In genomic region chr4:126803268-126803873, GRCm38 (mm10) we compare ENCODE assay signal across 8 mouse cellular contexts. TPM values are rescaled to one million over a fixed set of nuclear protein-coding genes. Genes with fewer than 3 reads are reported as not detected.
DNase-seq lines count a peak whose midpoint lies in the region; ATAC-seq and TF ChIP-seq lines count a peak whose summit lies in the region.

No protein-coding gene starts in this region.

- no peak overlapping the region for H3K4me2 ChIP-seq in midbrain, postnatal 0 days (ENCODE audit: low read depth, low read length, poor library complexity, severe bottlenecking)
- no peak overlapping the region for H3K4me2 ChIP-seq in forebrain, postnatal 0 days (ENCODE audit: low read depth)

- 37% methylated on average over 8 of the region's 8 CpGs for WGBS in midbrain, embryonic 10.5 days
- WGBS in midbrain, postnatal 0 days, result 40% methylated on average over 8 of the region's 8 CpGs
- WGBS in forebrain, postnatal 0 days, result 32% methylated on average over 8 of the region's 8 CpGs
- 23% methylated on average over 8 of the region's 8 CpGs for WGBS in small intestine, adult 2 months

- no peak for DNase-seq in midbrain, embryonic 10.5 days (ENCODE audit: low spot score)
- no peak for DNase-seq in midbrain, postnatal 0 days (ENCODE audit: low spot score)
- peak; percentile 74 for DNase-seq in c-Kit-positive CD71-positive TER-119-negative erythroid progenitor cells, embryonic 14.5 days (ENCODE audit: low read depth)
- DNase-seq in forebrain, postnatal 0 days, result peak; percentile 34
- DNase-seq in liver, result peak; percentile 78
- DNase-seq in right cerebral cortex, adult 18-20 months, result no peak

- no peaks in the 10 kb centered on the region for H3K9me3 ChIP-seq in midbrain, embryonic 10.5 days (replicated peaks)
- H3K9me3 ChIP-seq in midbrain, postnatal 0 days (ENCODE audit: low read length), result no peaks in the 10 kb centered on the region
- no peaks in the 10 kb centered on the region for H3K9me3 ChIP-seq in forebrain, postnatal 0 days (ENCODE audit: low read length)

- no peak overlapping the region for H3K9ac ChIP-seq in midbrain, postnatal 0 days (replicated peaks; ENCODE audit: low read length, poor library complexity, severe bottlenecking)
- no peak overlapping the region for H3K9ac ChIP-seq in forebrain, postnatal 0 days

- TF ChIP-seq POLR2A in small intestine, adult 2 months (IDR thresholded peaks at IDR 0.05; ENCODE audit: low read depth, low read length), result no peak

- H3K4me3 ChIP-seq in midbrain, embryonic 10.5 days, result no peak overlapping the region
- no peak overlapping the region for H3K4me3 ChIP-seq in midbrain, postnatal 0 days (ENCODE audit: low read depth, low read length)
- no peak overlapping the region for H3K4me3 ChIP-seq in forebrain, postnatal 0 days (ENCODE audit: low read depth, low read length)
- no peak overlapping the region for H3K4me3 ChIP-seq in small intestine, adult 2 months (ENCODE audit: low read depth, low read length)

- peaks cover 6% of the 10 kb centered on the region; the same call in 1 of the 2 replicates for H3K4me1 ChIP-seq in midbrain, embryonic 10.5 days
- H3K4me1 ChIP-seq in midbrain, postnatal 0 days (ENCODE audit: insufficient read depth, low read length), result peaks cover 7% of the 10 kb centered on the region; the same call in 1 of the 2 replicates
- no peaks in the 10 kb centered on the region for H3K4me1 ChIP-seq in forebrain, postnatal 0 days (ENCODE audit: insufficient read depth)
- peaks cover 10% of the 10 kb centered on the region for H3K4me1 ChIP-seq in small intestine, adult 2 months (ENCODE audit: control insufficient read depth, insufficient read depth, insufficient read length, low read length)

- no peak for ATAC-seq in midbrain, postnatal 0 days (ENCODE audit: low FRiP score)
- ATAC-seq in forebrain, postnatal 0 days, result no peak
- no peak for ATAC-seq in granulocyte monocyte progenitor cell, adult 5-6 weeks (replicated peaks; ENCODE audit: poor library complexity, severe bottlenecking)

- H3K36me3 ChIP-seq in midbrain, embryonic 10.5 days, result no peaks in the 10 kb centered on the region; the same call in 1 of the 2 replicates
- H3K36me3 ChIP-seq in midbrain, postnatal 0 days (ENCODE audit: insufficient read depth, low read length), result no peaks in the 10 kb centered on the region; the same call in 1 of the 2 replicates
- no peaks in the 10 kb centered on the region for H3K36me3 ChIP-seq in forebrain, postnatal 0 days (ENCODE audit: insufficient read depth)
- H3K36me3 ChIP-seq in small intestine, adult 2 months (ENCODE audit: control insufficient read depth, insufficient read depth, low read length), result peaks cover 15% of the 10 kb centered on the region

- H3K27ac ChIP-seq in midbrain, embryonic 10.5 days (replicated peaks), result peak overlapping the region; percentile 50; the same call in 1 of the 2 replicates
- no peak overlapping the region for H3K27ac ChIP-seq in midbrain, postnatal 0 days (ENCODE audit: low read depth, low read length)
- 0 out of 2 replicates have a peak overlapping the region, but pooled peaks have one; percentile 10 for H3K27ac ChIP-seq in forebrain, postnatal 0 days (ENCODE audit: low read depth, low read length)
- H3K27ac ChIP-seq in small intestine, adult 2 months (ENCODE audit: insufficient read depth, low read depth, low read length), result peak overlapping the region; percentile 2; the same call in 1 of the 2 replicates

- TF ChIP-seq CTCF in midbrain, postnatal 0 days (IDR thresholded peaks at IDR 0.05), result no peak
- no peak for TF ChIP-seq CTCF in forebrain, postnatal 0 days (IDR thresholded peaks at IDR 0.05; ENCODE audit: low read depth)
- TF ChIP-seq CTCF in small intestine, adult 2 months (IDR thresholded peaks at IDR 0.05; ENCODE audit: extremely low read depth, insufficient read length, insufficient replicate concordance, low read depth, low read length), result no peak

- no peaks in the 10 kb centered on the region for H3K27me3 ChIP-seq in midbrain, embryonic 10.5 days (ENCODE audit: low read depth, poor library complexity, severe bottlenecking)
- H3K27me3 ChIP-seq in midbrain, postnatal 0 days (ENCODE audit: insufficient read depth, low read length), result no peaks in the 10 kb centered on the region
- H3K27me3 ChIP-seq in forebrain, postnatal 0 days (ENCODE audit: insufficient read depth, low read length), result no peaks in the 10 kb centered on the region
- H3K27me3 ChIP-seq in small intestine, adult 2 months (ENCODE audit: control insufficient read depth, insufficient read depth, low read length), result no peaks in the 10 kb centered on the region

RNA-seq across cellular contexts. Expression of gene AU040320, which starts 50.0 kb away (rescaled TPM):
- polyA plus RNA-seq in midbrain, embryonic 10.5 days (2016; fragmentation: Nextera tagmentation; extraction: Ambion mirVana), result 24.4 and 27.8 TPM in 2 replicates
- total RNA-seq in midbrain, postnatal 0 days (2014; rRNA removed), result 35.5 and 38.0 TPM in 2 replicates
- polyA plus RNA-seq in midbrain, postnatal 0 days (2015; fragmentation: Nextera tagmentation; extraction: Ambion mirVana), result 37.2 and 40.1 TPM in 2 replicates
- total RNA-seq in forebrain, postnatal 0 days (2014; rRNA removed), result 33.4 and 35.7 TPM in 2 replicates
- polyA plus RNA-seq in forebrain, postnatal 0 days (2015; fragmentation: Nextera tagmentation; extraction: Ambion mirVana), result 27.4 and 33.5 TPM in 2 replicates
- polyA plus RNA-seq in small intestine, adult 2 months (2012; rRNA removed), result 82.5 and 182 TPM in 2 replicates
- 15.4 and 16.2 TPM in 2 replicates for total RNA-seq in granulocyte monocyte progenitor cell, adult 5-6 weeks (2014; fragmentation: Nextera tagmentation)
- 13.2 and 16.8 TPM in 2 replicates for total RNA-seq in granulocyte monocyte progenitor cell, adult 5-6 weeks (2017)

RNA-seq across cellular contexts. Expression of gene Ncdn, which starts 50.1 kb away (rescaled TPM):
- polyA plus RNA-seq in midbrain, embryonic 10.5 days (2016; fragmentation: Nextera tagmentation; extraction: Ambion mirVana), result 33.5 and 38.1 TPM in 2 replicates
- total RNA-seq in midbrain, postnatal 0 days (2014; rRNA removed), result 322 and 393 TPM in 2 replicates
- polyA plus RNA-seq in midbrain, postnatal 0 days (2015; fragmentation: Nextera tagmentation; extraction: Ambion mirVana), result 186 and 194 TPM in 2 replicates
- 308 and 339 TPM in 2 replicates for total RNA-seq in forebrain, postnatal 0 days (2014; rRNA removed)
- polyA plus RNA-seq in forebrain, postnatal 0 days (2015; fragmentation: Nextera tagmentation; extraction: Ambion mirVana), result 205 and 223 TPM in 2 replicates
- 15.7 and 27.2 TPM in 2 replicates for polyA plus RNA-seq in small intestine, adult 2 months (2012; rRNA removed)
- 13.0 and 17.9 TPM in 2 replicates for total RNA-seq in granulocyte monocyte progenitor cell, adult 5-6 weeks (2014; fragmentation: Nextera tagmentation)
- 6.3 and 10.1 TPM in 2 replicates for total RNA-seq in granulocyte monocyte progenitor cell, adult 5-6 weeks (2017)

Comparison
In these comparisons a context has a peak if more than half of its experiments do, and no peak if none do; other contexts are left out.
1. DNase-seq: peak in c-Kit-positive CD71-positive TER-119-negative erythroid progenitor cells, embryonic 14.5 days (single experiment), forebrain, postnatal 0 days (single experiment) and liver (single experiment); none in midbrain, embryonic 10.5 days (single experiment), midbrain, postnatal 0 days (single experiment) and right cerebral cortex, adult 18-20 months (single experiment).